Mouse (Mus musculus) hindbrain, embryonic 16.5 days (tissue): Measurements from ENCODE around the gene Apoa4. TPM values are rescaled to one million over a fixed set of nuclear protein-coding genes. Genes with fewer than 3 reads are reported as not detected.

Experiments
- ATAC-seq: fragments of 200-750 bp; cut with Nextera tagmentation; 2 replicates; pipeline ENCODE4 v1.8.0; 2017; ENCODE audit warnings: moderate TSS enrichment, moderate library complexity
- H3K27ac ChIP-seq: fragments of 300-500 bp; sonication (generic); 2 replicates; pipeline ENCODE4 v1.5.1; 2014; ENCODE audit warnings: low read depth, mild to moderate bottlenecking, control low read depth, low read length, moderate library complexity
- H3K27me3 ChIP-seq: fragments of 300-500 bp; sonication (generic); replicated peaks from 2 replicates; pipeline ENCODE4 v1.6.1; 2014; ENCODE audit warnings: low read length; ENCODE audit not compliant: control insufficient read depth, insufficient read depth
- H3K36me3 ChIP-seq: fragments of 300-500 bp; sonication (generic); 2 replicates; pipeline ENCODE4 v1.6.1; 2014; ENCODE audit warnings: mild to moderate bottlenecking, low read length, moderate library complexity, mixed read lengths; ENCODE audit not compliant: control insufficient read depth, insufficient read depth
- H3K4me1 ChIP-seq: fragments of 300-500 bp; sonication (generic); 2 replicates; pipeline ENCODE4 v1.6.1; 2014; ENCODE audit warnings: low read depth, low read length; ENCODE audit not compliant: control insufficient read depth, insufficient read depth
- H3K4me2 ChIP-seq: fragments of 300-500 bp; sonication (generic); 2 replicates; pipeline ENCODE4 v1.6.1; 2014; ENCODE audit warnings: mild to moderate bottlenecking, low read length, control low read depth, moderate library complexity
- H3K4me3 ChIP-seq: fragments of 300-500 bp; sonication (generic); 2 replicates; pipeline ENCODE4 v1.5.1; 2014; ENCODE audit warnings: mild to moderate bottlenecking, low read length, control low read depth, moderate library complexity
- H3K9ac ChIP-seq: fragments of 300-500 bp; sonication (generic); 2 replicates; pipeline ENCODE4 v1.6.1; 2014; ENCODE audit warnings: low read depth, mild to moderate bottlenecking, control low read depth, low read length, moderate library complexity
- H3K9me3 ChIP-seq: fragments of 300-500 bp; sonication (generic); 2 replicates; pipeline ENCODE4 v1.6.1; 2014; ENCODE audit warnings: mild to moderate bottlenecking, low read length, moderate library complexity; ENCODE audit not compliant: control insufficient read depth
- WGBS: fragments of 180-500 bp; shearing (Covaris S2); extraction: QIAGEN DNeasy Blood & Tissue Kit; methylation state at CpG from one replicate; pipeline ENCODE4 v1.1.7; 2014; 5-methylcytosine and 5-hydroxymethylcytosine counted together
- polyA plus RNA-seq: library from polyadenylated mRNA; unstranded; fragments of >200 nt; fragmentation: Nextera tagmentation; extraction: Ambion mirVana; gene quantifications from 2 replicates; pipeline ENCODE4 v1.2.1, GENCODE M21; 2015

Gene Apoa4
- polyA plus RNA-seq = not detected in 2 replicates

- H3K4me3 ChIP-seq = no peak within 1 kb of the TSS
- no peak within 1 kb of the TSS for H3K9ac ChIP-seq
- H3K4me2 ChIP-seq = no peak within 1 kb of the TSS
- H3K9me3 ChIP-seq = no peaks in the 10 kb centered on the region
- 68% methylated on average over 7 of the region's 7 CpGs for WGBS
- no peaks in the 10 kb centered on the region for H3K4me1 ChIP-seq
- ATAC-seq = no peak
- H3K27me3 ChIP-seq = no peaks in the 10 kb centered on the region
- H3K27ac ChIP-seq = no peak within 1 kb of the TSS
- no peaks in the 10 kb centered on the region for H3K36me3 ChIP-seq
Measured at GRCm38 (mm10) chr9:46240526-46241153, at the start of gene Apoa4. TSS of gene Apoa4 (plus strand) at chr9:46240696.

DNA sequence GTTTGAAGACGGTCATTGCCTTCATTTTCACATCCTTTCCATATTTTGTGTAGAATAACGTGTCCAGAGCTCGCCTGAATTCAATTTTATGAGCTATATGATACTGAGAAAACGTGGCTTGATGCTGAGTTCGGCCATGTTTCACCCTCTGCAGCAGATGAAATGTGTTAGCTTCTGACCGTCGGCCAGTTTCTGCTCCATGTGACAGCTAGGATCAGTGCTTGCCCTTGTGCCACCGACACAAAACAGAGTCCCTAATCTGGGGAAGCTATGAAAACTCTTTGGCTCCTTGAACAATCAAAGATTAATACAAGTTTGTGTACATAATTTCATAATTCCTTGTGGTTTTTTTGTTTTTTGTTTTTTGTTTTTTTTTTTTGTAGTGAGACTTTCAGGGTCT is 49.3 kb upstream of the Apoa4 start:
- no peak overlapping the region for H3K4me3 ChIP-seq
- H3K9ac ChIP-seq = no peak overlapping the region
- peaks cover 4% of the 10 kb centered on the region; the same call in 1 of the 2 replicates for H3K36me3 ChIP-seq
- ATAC-seq = no peak
- no peaks in the 10 kb centered on the region for H3K27me3 ChIP-seq
- WGBS = 72% methylated on average over 8 of the region's 8 CpGs
- H3K27ac ChIP-seq = peak overlapping the region; percentile 31; the same call in 1 of the 2 replicates
- H3K4me2 ChIP-seq = no peak overlapping the region
- no peaks in the 10 kb centered on the region for H3K9me3 ChIP-seq
- no peaks in the 10 kb centered on the region for H3K4me1 ChIP-seq

DNA sequence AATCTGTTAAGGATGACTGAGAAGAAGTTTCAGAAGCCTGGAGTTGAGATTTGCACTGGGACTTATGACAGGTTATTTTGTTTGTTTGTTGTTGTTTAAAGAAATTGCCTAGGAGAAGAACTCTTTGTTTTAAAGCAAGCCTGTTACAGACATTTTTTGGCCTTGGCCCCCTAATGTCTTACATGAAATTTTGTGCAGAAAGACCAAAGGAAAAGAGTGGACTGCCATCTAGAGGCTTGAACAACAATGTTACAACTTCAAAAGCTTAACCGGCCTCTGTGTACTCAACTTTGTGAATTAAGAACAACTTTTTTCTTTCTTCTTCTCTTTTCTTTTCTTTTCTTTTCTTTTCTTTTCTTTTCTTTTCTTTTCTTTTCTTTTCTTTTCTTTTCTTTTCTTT is 48.9 kb upstream of the Apoa4 start:
- H3K9ac ChIP-seq = no peak overlapping the region
- peaks cover 6% of the 10 kb centered on the region; the same call in 1 of the 2 replicates for H3K36me3 ChIP-seq
- no peak overlapping the region for H3K4me2 ChIP-seq
- H3K9me3 ChIP-seq = no peaks in the 10 kb centered on the region
- H3K4me3 ChIP-seq = no peak overlapping the region
- no peak overlapping the region for H3K27ac ChIP-seq
- H3K4me1 ChIP-seq = no peaks in the 10 kb centered on the region
- 30% methylated on average over 1 of the region's 1 CpGs for WGBS
- no peak for ATAC-seq
- H3K27me3 ChIP-seq = no peaks in the 10 kb centered on the region

- WGBS = 69% methylated on average over 6 of the region's 6 CpGs
- ATAC-seq = no peak
- H3K4me3 ChIP-seq = no peak overlapping the region
Measured at GRCm38 (mm10) chr9:46192642-46193041, 47.9 kb upstream of the Apoa4 start.

GRCm38 (mm10) chr9:46194809-46195208 is 45.7 kb upstream of the Apoa4 start:
- H3K27ac ChIP-seq = no peak overlapping the region
- peaks cover 8% of the 10 kb centered on the region for H3K36me3 ChIP-seq
- no peak overlapping the region for H3K4me2 ChIP-seq
- no peak for ATAC-seq
- no peaks in the 10 kb centered on the region for H3K4me1 ChIP-seq
- H3K27me3 ChIP-seq = no peaks in the 10 kb centered on the region
- H3K4me3 ChIP-seq = no peak overlapping the region
- no peaks in the 10 kb centered on the region for H3K9me3 ChIP-seq
- whole genome bisulfite sequencing = 89% methylated on average over 9 of the region's 9 CpGs
- H3K9ac ChIP-seq = no peak overlapping the region

More at GRCm38 (mm10) chr9:46192642-46193041, 47.9 kb upstream of the Apoa4 start:
- Histone ChIP-seq H3K27ac (no peak overlapping the region), H3K36me3 (peaks cover 6% of the 10 kb centered on the region; the same call in 1 of the 2 replicates), H3K27me3 (no peaks in the 10 kb centered on the region), H3K4me1 (no peaks in the 10 kb centered on the region), H3K9me3 (no peaks in the 10 kb centered on the region), H3K4me2 (no peak overlapping the region), H3K9ac (no peak overlapping the region)

DNA sequence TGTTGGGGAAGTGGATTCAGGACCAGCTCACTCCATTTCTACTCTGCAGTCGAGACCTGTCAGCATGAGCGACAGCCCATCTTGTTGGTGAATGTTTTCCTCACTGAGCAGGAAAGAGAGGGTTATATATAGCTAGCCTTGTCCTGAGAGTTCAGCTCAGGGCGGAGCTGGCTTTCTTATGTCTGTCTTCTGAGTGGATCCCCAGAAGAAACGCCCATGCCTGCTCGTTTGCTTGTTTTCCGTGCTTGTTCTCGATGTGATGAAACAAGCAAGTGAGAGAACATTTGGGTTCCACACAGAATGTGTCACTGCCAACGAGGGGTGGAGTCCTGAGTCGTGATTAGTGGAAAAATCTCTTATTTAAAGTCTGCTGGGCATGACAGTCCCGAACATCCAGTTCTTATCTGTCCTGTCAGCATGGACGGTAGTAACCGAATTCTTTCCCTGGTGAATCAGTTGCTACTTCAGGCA is 43.8 kb upstream of the Apoa4 start:
- H3K27me3 ChIP-seq = no peaks in the 10 kb centered on the region
- no peak overlapping the region for H3K4me2 ChIP-seq
- no peak overlapping the region for H3K27ac ChIP-seq
- ATAC-seq = no peak
- no peak overlapping the region for H3K4me3 ChIP-seq
- H3K9ac ChIP-seq = no peak overlapping the region
- peaks cover 15% of the 10 kb centered on the region for H3K36me3 ChIP-seq
- H3K9me3 ChIP-seq = no peaks in the 10 kb centered on the region
- no peaks in the 10 kb centered on the region for H3K4me1 ChIP-seq
- 80% methylated on average over 12 of the region's 12 CpGs for WGBS

DNA sequence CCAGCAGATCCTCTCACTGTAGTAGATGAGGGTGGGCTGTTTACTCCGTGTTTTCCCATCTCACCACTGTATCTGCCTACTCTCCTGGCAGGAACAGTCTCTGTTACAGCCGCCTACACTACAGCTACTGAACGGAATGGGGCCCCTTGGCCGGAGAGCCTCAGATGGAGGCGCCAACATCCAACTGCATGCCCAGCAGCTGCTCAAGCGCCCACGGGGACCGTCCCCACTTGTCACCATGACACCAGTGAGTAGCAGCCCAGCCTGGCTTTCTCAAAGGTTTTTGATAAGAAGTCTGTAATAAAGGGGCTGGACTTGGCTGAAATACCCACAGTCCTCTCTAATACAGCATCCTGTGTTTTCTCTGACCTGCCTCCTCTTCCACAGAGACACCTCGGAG is 42.0 kb upstream of the Apoa4 start:
- peaks cover 19% of the 10 kb centered on the region for H3K36me3 ChIP-seq
- no peak for ATAC-seq

GRCm38 (mm10) chr9:46198936-46199335 is 41.6 kb upstream of the Apoa4 start:
- Histone ChIP-seq H3K9me3 (no peaks in the 10 kb centered on the region), H3K36me3 (peaks cover 19% of the 10 kb centered on the region), H3K4me2 (no peak overlapping the region), H3K27me3 (no peaks in the 10 kb centered on the region), H3K4me1 (no peaks in the 10 kb centered on the region), H3K9ac (no peak overlapping the region), H3K4me3 (no peak overlapping the region), H3K27ac (no peak overlapping the region)
- no peak for ATAC-seq
- WGBS = 87% methylated on average over 7 of the region's 7 CpGs

More for the DNA sequence above, 42.0 kb upstream of the Apoa4 start:
- Histone ChIP-seq H3K4me3 (no peak overlapping the region), H3K27ac (no peak overlapping the region), H3K4me1 (no peaks in the 10 kb centered on the region), H3K9ac (no peak overlapping the region), H3K27me3 (no peaks in the 10 kb centered on the region), H3K4me2 (no peak overlapping the region), H3K9me3 (no peaks in the 10 kb centered on the region)
- WGBS = 79% methylated on average over 9 of the region's 9 CpGs

DNA sequence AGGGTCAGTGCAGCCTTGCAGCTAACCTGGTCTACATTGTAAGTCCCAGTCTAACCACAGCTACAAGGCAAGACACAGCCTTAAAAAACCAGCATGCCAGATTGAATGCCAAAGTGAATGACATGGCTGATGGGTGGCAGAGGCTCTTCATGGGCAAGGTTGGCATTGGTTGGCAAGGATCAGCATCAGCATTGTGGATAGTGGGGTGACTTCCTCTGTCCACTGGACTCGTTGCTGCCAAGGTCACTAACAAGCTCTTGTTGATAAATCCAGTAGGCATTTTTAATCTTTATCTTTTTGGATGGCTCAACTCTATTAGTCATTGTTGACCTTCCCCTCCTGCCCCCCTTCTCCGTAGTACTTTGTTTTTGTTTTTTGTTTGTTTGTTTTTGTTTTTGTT is 40.9 kb upstream of the Apoa4 start:
- Histone ChIP-seq H3K27me3 (no peaks in the 10 kb centered on the region), H3K4me1 (no peaks in the 10 kb centered on the region), H3K9me3 (no peaks in the 10 kb centered on the region), H3K9ac (no peak overlapping the region), H3K4me2 (no peak overlapping the region), H3K27ac (no peak overlapping the region), H3K4me3 (no peak overlapping the region), H3K36me3 (peaks cover 23% of the 10 kb centered on the region)
- WGBS = 88% methylated on average over 2 of the region's 2 CpGs
- ATAC-seq = no peak
